Mouse (Mus musculus) brain, embryonic 14.5 days (tissue): ENCODE measurements around the gene Tespa1.

Source experiments
- CTCF ChIP-seq: fragments of 200-500 bp; IDR thresholded peaks from 2 replicates; pipeline ENCODE4 v1.5.1; 2012; ENCODE audit warnings: inconsistent platforms, mild to moderate bottlenecking, moderate library complexity, borderline replicate concordance; ENCODE audit not compliant: insufficient read depth, insufficient read length; ENCODE audit errors: extremely low read depth
- POLR2A ChIP-seq: fragments of 200-500 bp; IDR thresholded peaks from 2 replicates; pipeline ENCODE4 v1.6.1; 2012; ENCODE audit warnings: mild to moderate bottlenecking, inconsistent platforms, borderline replicate concordance; ENCODE audit not compliant: poor library complexity, insufficient read depth, insufficient read length, severe bottlenecking; ENCODE audit errors: extremely low read depth

DNA sequence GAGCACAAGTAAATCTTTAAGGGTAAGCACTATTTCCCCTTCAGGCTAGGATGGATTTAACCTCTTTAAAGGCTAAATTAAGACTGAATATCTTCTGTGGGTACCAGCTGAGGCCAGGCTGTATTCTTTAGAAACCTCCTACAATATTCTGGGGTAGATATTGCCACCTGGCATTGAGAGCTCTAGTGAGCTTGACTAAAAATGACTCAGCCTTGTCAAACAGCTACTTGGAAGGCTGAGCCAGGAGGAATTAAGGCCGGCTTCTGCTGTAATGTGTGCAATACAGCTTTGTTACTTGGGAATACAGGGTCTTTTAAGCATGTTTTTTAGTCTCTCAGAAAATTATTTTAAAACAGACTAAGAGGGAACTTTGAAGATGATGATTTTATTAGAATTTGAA is 35.5 kb upstream of the Tespa1 start:
- TF ChIP-seq CTCF (no peak), POLR2A (no peak)
